Mouse (Mus musculus) ES-E14 (cell line): ENCODE measurements at regions not wholly inside any gene's neighbourhood (a gene's known extent, or its start where the extent isn't known, plus 50 kb on each side); places are given as distances from the start of the nearest gene placed in this dataset.

Experiments
- DNase-seq: peaks from one replicate; pipeline ENCODE4 v3.0.0-alpha.2; 2013; ENCODE audit warnings: low read depth, low spot score
- H3K27ac ChIP-seq: 2 replicates; pipeline ENCODE4 v1.5.1; 2012; ENCODE audit warnings: low read depth, mild to moderate bottlenecking, low read length, moderate library complexity, mixed read lengths; ENCODE audit not compliant: poor library complexity, insufficient read depth, severe bottlenecking
- H3K36me3 ChIP-seq: 2 replicates; pipeline ENCODE4 v1.6.1; 2012; ENCODE audit warnings: mild to moderate bottlenecking, low read length, moderate library complexity, mixed read lengths; ENCODE audit not compliant: control insufficient read depth, poor library complexity, insufficient read depth, severe bottlenecking
- H3K4me1 ChIP-seq, 2 experiments: fragments of 150-350 bp in 1 of 2; sonication (generic) in 1 of 2; 2 replicates each; pipeline ENCODE4 v1.6.1; 2012; ENCODE audit warnings: low read length in 2 of 2, mild to moderate bottlenecking in 1 of 2, mixed read lengths in 1 of 2; ENCODE audit not compliant: control insufficient read depth in 2 of 2, insufficient read depth in 2 of 2, poor library complexity in 1 of 2
- H3K4me3 ChIP-seq, 2 experiments: fragments of 150-350 bp in 1 of 2; sonication (generic) in 1 of 2; 2 replicates each; pipeline ENCODE4 v1.5.1; 2012; ENCODE audit warnings: low read length in 2 of 2, low read depth in 1 of 2, mild to moderate bottlenecking in 1 of 2, mixed read lengths in 1 of 2; ENCODE audit not compliant: insufficient read depth in 1 of 2, poor library complexity in 1 of 2, severe bottlenecking in 1 of 2
- H3K9ac ChIP-seq: 2 replicates; pipeline ENCODE4 v1.6.1; 2012; ENCODE audit warnings: low read depth, mild to moderate bottlenecking, low read length, mixed read lengths; ENCODE audit not compliant: poor library complexity, insufficient read depth, severe bottlenecking
- H3K9me3 ChIP-seq: fragments of 150-350 bp; sonication (generic); 2 replicates; pipeline ENCODE4 v1.6.1; 2012; ENCODE audit warnings: low read depth, mild to moderate bottlenecking, low read length; ENCODE audit not compliant: control insufficient read depth, insufficient read depth
- CHD2 ChIP-seq: IDR thresholded peaks from 2 replicates; pipeline ENCODE4 v1.6.1; 2014; ENCODE audit warnings: mild to moderate bottlenecking, low read depth, low read length, inconsistent platforms
- HCFC1 ChIP-seq: IDR thresholded peaks from 2 replicates; pipeline ENCODE4 v1.6.1; 2012; ENCODE audit warnings: low read length, inconsistent platforms, borderline replicate concordance; ENCODE audit not compliant: insufficient read depth
- MAFK ChIP-seq: IDR thresholded peaks from 2 replicates; pipeline ENCODE4 v1.6.1; 2014; ENCODE audit warnings: mild to moderate bottlenecking, low read depth, low read length, inconsistent platforms; ENCODE audit not compliant: insufficient read depth
- ZC3H11A ChIP-seq: IDR thresholded peaks from 2 replicates; pipeline ENCODE4 v1.6.1; 2012; ENCODE audit warnings: low read depth, mild to moderate bottlenecking, inconsistent platforms, low read length, borderline replicate concordance
- ZNF384 ChIP-seq: IDR thresholded peaks from 2 replicates; pipeline ENCODE4 v1.6.1; 2012; ENCODE audit warnings: low read depth, low read length, inconsistent platforms
- in situ Hi-C, 2 experiments: fragments of 600-800 bp; cut with MboI; formaldehyde crosslinking; loops; one replicate each; pipeline ENCODE4 v1.15.1; 2025; ENCODE audit warnings: low sequenced_read_pairs in 2 of 2, inconsistent platforms in 1 of 2; ENCODE audit not compliant: unreplicated experiment in 2 of 2

GRCm38 (mm10) chrX:159159727-159160126 is 50.4 kb upstream of the Rps6ka3 start:
- no peaks in the 10 kb centered on the region for H3K4me1 ChIP-seq
- H3K36me3 ChIP-seq: no peaks in the 10 kb centered on the region
- DNase-seq: no peak
- TF ChIP-seq ZC3H11A (no peak), ZNF384 (no peak), MAFK (no peak), HCFC1 (no peak), CHD2 (no peak)
- no peak overlapping the region for H3K4me3 ChIP-seq
- H3K9me3 ChIP-seq: no peaks in the 10 kb centered on the region
- H3K27ac ChIP-seq: no peak overlapping the region
- in situ Hi-C loops: no loop called here
- H3K9ac ChIP-seq: no peak overlapping the region
